Mouse (Mus musculus) stomach, embryonic 14.5 days (tissue): Measurements from ENCODE around the gene Aifm3. TPM values are rescaled to one million over a fixed set of nuclear protein-coding genes. Genes with fewer than 3 reads are reported as not detected.

ENCODE experiments used
- ATAC-seq: fragments of 200-750 bp; cut with Nextera tagmentation; 2 replicates; pipeline ENCODE4 v1.8.0; 2017; ENCODE audit warnings: low read depth, moderate TSS enrichment; ENCODE audit not compliant: insufficient number of reproducible peaks, insufficient read depth, low FRiP score
- H3K27ac ChIP-seq: fragments of 300-500 bp; sonication (generic); 2 replicates; pipeline ENCODE4 v1.5.1; 2014; ENCODE audit warnings: mild to moderate bottlenecking, low read length, moderate library complexity, mixed read lengths
- H3K27me3 ChIP-seq: fragments of 300-500 bp; sonication (generic); 2 replicates; pipeline ENCODE4 v1.6.1; 2014; ENCODE audit warnings: low read length, control low read depth, mixed read lengths; ENCODE audit not compliant: control insufficient read depth, insufficient read depth
- H3K36me3 ChIP-seq: fragments of 300-500 bp; sonication (generic); 2 replicates; pipeline ENCODE4 v1.6.1; 2014; ENCODE audit warnings: mild to moderate bottlenecking, control low read depth, low read length, moderate library complexity, mixed read lengths; ENCODE audit not compliant: control insufficient read depth, insufficient read depth
- H3K4me1 ChIP-seq: fragments of 300-500 bp; sonication (generic); 2 replicates; pipeline ENCODE4 v1.6.1; 2014; ENCODE audit warnings: low read length, control low read depth, mixed read lengths; ENCODE audit not compliant: control insufficient read depth, insufficient read depth
- H3K4me2 ChIP-seq: fragments of 300-500 bp; sonication (generic); replicated peaks from 2 replicates; pipeline ENCODE4 v1.6.1; 2014; ENCODE audit warnings: low read depth, low read length, control low read depth
- H3K4me3 ChIP-seq: fragments of 300-500 bp; sonication (generic); 2 replicates; pipeline ENCODE4 v1.5.1; 2014; ENCODE audit warnings: low read depth, low read length, control low read depth
- H3K9ac ChIP-seq: fragments of 300-500 bp; sonication (generic); replicated peaks from 2 replicates; pipeline ENCODE4 v1.6.1; 2014; ENCODE audit warnings: low read depth, mild to moderate bottlenecking, control low read depth, low read length, moderate library complexity, mixed read lengths
- H3K9me3 ChIP-seq: fragments of 300-500 bp; sonication (generic); 2 replicates; pipeline ENCODE4 v1.6.1; 2016; ENCODE audit warnings: low read depth, low read length, control low read depth; ENCODE audit not compliant: control insufficient read depth
- WGBS: fragments of 180-500 bp; shearing (Covaris S2); extraction: QIAGEN DNeasy Blood & Tissue Kit; methylation state at CpG from one replicate; pipeline ENCODE4 v1.1.7; 2014; 5-methylcytosine and 5-hydroxymethylcytosine counted together
- polyA plus RNA-seq: library from polyadenylated mRNA; unstranded; fragments of >200 nt; fragmentation: Nextera tagmentation; extraction: Ambion mirVana; gene quantifications from 2 replicates; pipeline ENCODE4 v1.2.1, GENCODE M21; 2014

The Aifm3 gene
- polyA plus RNA-seq: 1.7 TPM in 2 replicates

DNA sequence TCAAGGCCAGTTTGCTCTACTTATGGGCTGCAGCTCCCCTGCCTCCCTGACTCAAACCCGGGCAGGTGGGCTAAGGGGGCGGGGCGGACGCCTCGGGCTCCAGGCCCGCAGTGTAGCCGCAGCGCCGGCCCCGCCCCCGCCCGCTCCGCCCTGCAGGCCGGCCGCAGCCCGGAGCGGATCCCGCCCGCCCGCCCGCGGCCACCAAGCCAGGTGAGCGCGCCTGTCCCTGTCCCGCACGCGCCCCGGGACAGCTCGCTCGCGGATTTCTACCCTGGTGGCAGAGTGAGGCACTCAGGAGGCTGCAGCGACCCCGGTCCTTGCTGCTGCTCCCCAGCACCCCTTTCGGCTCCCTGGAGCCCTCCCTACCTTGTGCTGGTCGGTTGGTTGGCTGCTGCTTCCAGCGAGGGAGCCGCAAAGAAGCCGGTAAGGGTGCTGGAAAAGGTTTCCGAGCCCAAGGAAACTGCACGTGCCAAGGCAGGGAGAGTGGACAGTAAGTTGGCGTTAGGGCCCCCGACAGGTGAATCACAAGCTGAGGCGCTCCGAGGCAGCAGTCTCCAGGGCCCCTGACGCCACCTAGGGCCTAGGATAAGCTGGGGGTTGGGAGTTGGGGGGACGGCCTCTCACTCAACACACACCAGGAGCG is at the start of gene Aifm3:
Aifm3 (plus strand) TSS at position 143 of the 643 bp plus-strand sequence.
- 1% methylated on average over 46 of the region's 47 CpGs for WGBS
- peaks cover 23% of the 10 kb centered on the region for H3K36me3 ChIP-seq
- peak within 1 kb of the TSS; percentile 31 for H3K4me3 ChIP-seq
- no peak within 1 kb of the TSS for H3K27ac ChIP-seq
- H3K4me1 ChIP-seq: no peaks in the 10 kb centered on the region
- 0 out of 2 replicates have a peak, but pooled peaks cover 2% of the 10 kb centered on the region for H3K27me3 ChIP-seq
- H3K4me2 ChIP-seq: peak within 1 kb of the TSS; percentile 69
- no peak within 1 kb of the TSS for H3K9ac ChIP-seq
- H3K9me3 ChIP-seq: no peaks in the 10 kb centered on the region
- peak; percentile 81 for ATAC-seq

DNA sequence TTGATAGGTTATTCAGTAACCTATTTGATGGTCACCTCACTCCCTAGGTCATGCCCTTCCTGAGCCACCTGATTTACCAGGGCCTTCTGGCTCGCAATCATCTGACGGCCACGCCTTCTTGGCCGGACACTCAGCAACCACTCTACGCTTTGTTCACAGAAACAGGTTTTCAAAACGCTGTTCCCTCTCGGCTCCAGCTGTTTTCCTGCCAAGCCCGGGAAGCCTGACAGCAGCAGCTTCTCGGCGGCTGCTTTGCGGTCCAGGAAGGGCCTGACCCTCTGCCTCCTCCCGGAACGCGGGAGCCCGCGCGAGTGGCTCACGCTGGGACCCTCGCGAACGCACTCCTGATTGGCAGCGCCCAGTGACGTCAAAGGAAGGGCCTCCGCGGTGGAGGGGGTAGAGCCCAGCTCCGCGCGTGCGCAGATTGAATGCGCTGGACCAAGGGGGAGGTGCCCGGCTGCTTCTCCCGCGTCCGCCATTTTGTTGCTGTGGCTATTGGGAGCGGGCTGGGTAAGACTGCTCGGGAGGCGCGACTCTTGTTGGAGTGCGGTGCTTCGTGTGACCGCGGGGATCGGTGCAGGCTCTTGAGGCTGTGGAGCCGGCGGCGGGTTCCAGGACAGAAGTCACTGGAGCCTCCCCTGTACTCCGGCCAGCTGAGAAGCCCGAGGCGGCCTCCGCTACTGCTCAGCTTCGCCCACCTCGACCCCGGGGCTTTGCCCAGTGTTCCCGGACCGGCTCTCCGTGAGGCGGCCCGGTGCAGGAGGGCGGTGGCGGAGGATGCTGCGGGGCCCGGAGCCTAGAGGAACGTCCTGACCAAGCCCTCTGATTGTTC is 37.7 kb upstream of the Aifm3 start, which contains the start of gene Crkl:
Crkl (plus strand) TSS at position 447 of the 832 bp plus-strand sequence.
- H3K27ac ChIP-seq: peak within 1 kb of the TSS; percentile 96
- H3K4me2 ChIP-seq: peak within 1 kb of the TSS; percentile 94
- H3K9me3 ChIP-seq: no peaks in the 10 kb centered on the region
- H3K9ac ChIP-seq: peak within 1 kb of the TSS; percentile 92
- WGBS: under 1% methylated on average over 63 of the region's 63 CpGs
- ATAC-seq: peak; percentile 98
- H3K36me3 ChIP-seq: peaks cover 11% of the 10 kb centered on the region; the same call in 1 of the 2 replicates
- H3K27me3 ChIP-seq: no peaks in the 10 kb centered on the region
- peak within 1 kb of the TSS; percentile 98 for H3K4me3 ChIP-seq
- peaks cover 13% of the 10 kb centered on the region; the same call in 1 of the 2 replicates for H3K4me1 ChIP-seq

DNA sequence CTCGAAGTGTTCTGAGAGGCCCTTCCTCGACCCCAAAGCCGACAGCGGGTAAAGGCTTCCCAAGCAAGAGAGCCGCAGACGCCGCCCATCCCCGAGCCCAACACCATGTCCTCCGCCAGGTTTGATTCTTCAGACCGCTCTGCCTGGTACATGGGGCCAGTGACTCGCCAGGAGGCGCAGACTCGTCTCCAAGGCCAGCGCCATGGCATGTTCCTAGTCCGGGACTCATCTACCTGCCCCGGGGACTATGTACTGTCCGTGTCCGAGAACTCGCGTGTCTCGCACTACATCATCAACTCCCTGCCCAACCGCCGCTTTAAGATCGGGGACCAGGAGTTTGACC is 37.1 kb upstream of the Aifm3 start:
- Histone ChIP-seq H3K9me3 (no peaks in the 10 kb centered on the region), H3K4me2 (peak overlapping the region; percentile 94), H3K36me3 (peaks cover 12% of the 10 kb centered on the region; the same call in 1 of the 2 replicates), H3K4me3 (peak overlapping the region; percentile 98), H3K27me3 (no peaks in the 10 kb centered on the region), H3K4me1 (peaks cover 13% of the 10 kb centered on the region; the same call in 1 of the 2 replicates), H3K27ac (peak overlapping the region; percentile 96), H3K9ac (peak overlapping the region; percentile 92)
- under 1% methylated on average over 24 of the region's 24 CpGs for WGBS
- no peak for ATAC-seq

DNA sequence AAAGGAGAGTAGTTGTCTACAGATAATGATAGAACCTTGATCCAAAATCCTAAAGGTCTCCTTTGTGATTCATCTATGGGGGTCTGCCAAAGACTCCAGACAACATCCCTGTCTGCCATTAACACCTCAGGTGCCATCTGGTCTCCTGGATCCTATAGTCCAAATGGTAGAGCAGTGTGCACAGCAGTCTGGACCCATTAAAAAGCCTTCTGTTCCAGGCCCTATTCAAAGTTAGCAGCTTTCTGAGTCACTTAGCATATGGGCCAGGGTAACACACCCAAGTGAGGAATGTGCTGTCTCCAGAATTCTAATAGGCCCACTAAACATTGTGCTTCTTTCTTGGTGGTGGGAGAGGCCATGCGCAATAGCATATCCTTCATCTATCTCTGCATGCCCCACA is 32.5 kb upstream of the Aifm3 start:
- Histone ChIP-seq H3K4me3 (no peak overlapping the region), H3K27me3 (no peaks in the 10 kb centered on the region), H3K4me2 (no peak overlapping the region), H3K27ac (no peak overlapping the region), H3K4me1 (peaks cover 13% of the 10 kb centered on the region; the same call in 1 of the 2 replicates), H3K36me3 (peaks cover 22% of the 10 kb centered on the region; the same call in 1 of the 2 replicates), H3K9me3 (no peaks in the 10 kb centered on the region), H3K9ac (no peak overlapping the region)
- WGBS: 97% methylated on average over 1 of the region's 1 CpGs
- ATAC-seq: no peak

DNA sequence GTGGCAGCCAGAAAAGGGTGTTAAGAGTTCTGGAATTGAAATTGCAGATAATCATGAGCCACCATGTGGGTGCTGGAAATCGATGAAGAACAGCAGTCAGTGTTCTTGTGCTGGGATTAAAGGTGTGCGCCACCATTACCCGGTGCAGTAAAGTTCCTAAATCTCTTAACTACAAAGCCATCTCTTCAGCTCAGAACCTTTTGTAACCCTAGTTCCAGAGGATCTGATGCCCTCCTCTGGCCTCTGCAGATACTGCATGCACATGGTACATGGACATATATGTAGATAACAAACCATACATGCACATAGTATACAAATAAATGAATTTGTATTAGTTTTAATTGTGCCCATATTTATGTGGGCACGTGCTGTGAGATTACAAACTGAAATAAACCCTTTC is 29.2 kb upstream of the Aifm3 start:
- peaks cover 22% of the 10 kb centered on the region; the same call in 1 of the 2 replicates for H3K36me3 ChIP-seq
- H3K4me3 ChIP-seq: no peak overlapping the region
- H3K4me2 ChIP-seq: no peak overlapping the region
- no peak for ATAC-seq
- 0 out of 2 replicates have a peak, but pooled peaks cover 5% of the 10 kb centered on the region for H3K4me1 ChIP-seq
- no peaks in the 10 kb centered on the region for H3K9me3 ChIP-seq
- no peaks in the 10 kb centered on the region for H3K27me3 ChIP-seq
- no peak overlapping the region for H3K9ac ChIP-seq
- H3K27ac ChIP-seq: no peak overlapping the region
- 91% methylated on average over 4 of the region's 4 CpGs for WGBS

DNA sequence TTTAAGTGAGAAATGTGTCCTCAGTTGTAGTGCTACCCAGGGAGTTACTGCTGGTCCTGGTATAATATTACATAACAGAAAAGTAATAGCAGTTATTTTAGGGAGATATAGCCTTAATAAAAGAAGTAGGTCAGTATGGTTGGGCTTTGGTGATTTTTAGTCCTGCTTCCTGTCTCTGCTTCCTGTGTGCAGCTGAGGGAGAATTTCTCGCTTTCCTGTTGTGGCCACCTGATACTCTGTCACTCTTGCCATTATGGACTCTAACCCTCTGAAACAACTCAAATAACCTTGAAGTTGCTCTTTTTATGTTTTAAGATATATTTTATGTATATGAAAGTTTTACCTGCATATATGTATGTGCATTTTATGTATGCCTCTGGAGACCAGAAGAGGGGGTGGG is 27.8 kb upstream of the Aifm3 start:
- no peak overlapping the region for H3K4me3 ChIP-seq
- 88% methylated on average over 1 of the region's 1 CpGs for WGBS
- H3K36me3 ChIP-seq: peaks cover 13% of the 10 kb centered on the region; the same call in 1 of the 2 replicates
- no peaks in the 10 kb centered on the region for H3K27me3 ChIP-seq
- H3K4me2 ChIP-seq: no peak overlapping the region
- H3K9me3 ChIP-seq: no peaks in the 10 kb centered on the region
- H3K4me1 ChIP-seq: no peaks in the 10 kb centered on the region
- no peak overlapping the region for H3K9ac ChIP-seq
- H3K27ac ChIP-seq: no peak overlapping the region
- no peak for ATAC-seq

DNA sequence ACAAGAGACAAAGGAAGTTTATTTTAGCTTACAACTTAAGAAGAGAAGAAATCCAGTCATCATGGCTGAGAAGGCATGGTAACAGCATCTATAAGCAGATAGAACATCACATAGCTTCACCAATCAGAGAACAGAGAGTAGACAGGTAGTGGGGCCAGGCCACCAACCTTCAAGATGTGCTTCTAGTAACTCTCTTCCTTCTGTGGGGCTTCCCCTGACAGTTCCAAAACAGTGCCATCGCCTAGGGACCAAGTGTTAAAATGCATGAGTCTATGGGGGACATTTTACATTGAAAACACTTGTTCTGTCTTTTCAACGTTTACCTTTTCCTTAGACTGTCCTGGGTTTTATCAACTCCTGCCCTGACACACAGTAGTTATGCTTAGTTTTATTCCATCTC is 26.2 kb upstream of the Aifm3 start:
- no peak overlapping the region for H3K27ac ChIP-seq
- ATAC-seq: no peak
- peaks cover 11% of the 10 kb centered on the region; the same call in 1 of the 2 replicates for H3K36me3 ChIP-seq
- H3K27me3 ChIP-seq: no peaks in the 10 kb centered on the region
- H3K4me1 ChIP-seq: 0 out of 2 replicates have a peak, but pooled peaks cover 4% of the 10 kb centered on the region
- no peaks in the 10 kb centered on the region for H3K9me3 ChIP-seq
- no peak overlapping the region for H3K9ac ChIP-seq
- no peak overlapping the region for H3K4me3 ChIP-seq
- no peak overlapping the region for H3K4me2 ChIP-seq
- WGBS: 74% methylated on average over 2 of the region's 2 CpGs

DNA sequence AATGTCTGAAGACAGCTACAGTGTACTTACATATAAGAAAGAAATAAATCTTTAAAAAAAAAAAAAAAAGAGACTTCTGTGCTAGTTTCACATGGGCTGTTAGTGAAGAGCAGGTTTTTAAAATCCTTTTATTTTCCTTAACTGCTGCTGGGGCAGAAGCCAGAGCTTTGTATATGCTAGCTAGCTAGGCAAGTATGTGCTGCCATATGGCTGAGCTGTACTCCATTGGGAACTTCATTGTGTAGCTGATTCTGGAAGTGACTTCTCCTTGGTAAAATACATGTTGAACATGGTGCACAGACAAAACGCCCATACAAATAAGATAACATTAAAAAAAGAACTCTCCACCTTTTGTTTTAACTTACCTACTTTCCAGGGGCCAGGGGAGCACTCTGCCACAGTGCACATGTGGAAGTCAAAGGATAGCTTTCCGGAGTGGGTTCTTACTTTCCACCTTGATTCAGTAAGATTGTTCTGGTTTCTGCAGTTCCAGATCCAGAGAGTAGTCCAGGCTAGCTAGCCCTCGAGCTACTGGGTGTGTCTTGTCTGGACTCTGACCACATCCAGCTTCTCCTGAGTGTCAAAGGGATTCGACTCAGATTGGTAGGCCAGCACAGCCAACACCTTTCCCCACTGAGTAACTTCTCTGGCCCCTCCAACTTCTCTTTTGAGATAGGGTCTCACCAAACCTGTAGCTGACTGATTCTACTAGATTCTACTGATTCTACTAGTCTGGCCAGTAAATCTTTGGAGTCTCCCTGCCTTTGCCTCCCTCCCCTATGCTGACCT is 22.3 kb upstream of the Aifm3 start:
- no peak overlapping the region for H3K4me2 ChIP-seq
- 0 out of 2 replicates have a peak, but pooled peaks cover 4% of the 10 kb centered on the region for H3K4me1 ChIP-seq
- no peak overlapping the region for H3K4me3 ChIP-seq
- no peak for ATAC-seq
- H3K9me3 ChIP-seq: no peaks in the 10 kb centered on the region
- H3K27ac ChIP-seq: no peak overlapping the region
- WGBS: 80% methylated on average over 4 of the region's 4 CpGs
- peaks cover 11% of the 10 kb centered on the region; the same call in 1 of the 2 replicates for H3K36me3 ChIP-seq
- no peak overlapping the region for H3K9ac ChIP-seq
- H3K27me3 ChIP-seq: no peaks in the 10 kb centered on the region
